Mouse (Mus musculus): ENCODE results near the gene Cdh24. TPM values are rescaled to one million over a fixed set of nuclear protein-coding genes. Genes with fewer than 3 reads are reported as not detected.

Gene Cdh24
- 15.1 and 18.1 TPM in 2 replicates for polyA plus RNA-seq (2012; rRNA removed)

- DNase-seq (ENCODE audit: extremely low spot score in 1 of 2, low spot score in 1 of 2): peak; percentile 71 to 93
Observed at GRCm38 (mm10) chr14:54641305-54641969, at the start of gene Cdh24. Gene Cdh24 (minus strand): TSS chr14:54641364.

GRCm38 (mm10) chr14:54687251-54687650 lies 46.1 kb upstream of the Cdh24 start:
- DNase-seq (ENCODE audit: extremely low spot score in 1 of 2, low spot score in 1 of 2): no peak

DNA sequence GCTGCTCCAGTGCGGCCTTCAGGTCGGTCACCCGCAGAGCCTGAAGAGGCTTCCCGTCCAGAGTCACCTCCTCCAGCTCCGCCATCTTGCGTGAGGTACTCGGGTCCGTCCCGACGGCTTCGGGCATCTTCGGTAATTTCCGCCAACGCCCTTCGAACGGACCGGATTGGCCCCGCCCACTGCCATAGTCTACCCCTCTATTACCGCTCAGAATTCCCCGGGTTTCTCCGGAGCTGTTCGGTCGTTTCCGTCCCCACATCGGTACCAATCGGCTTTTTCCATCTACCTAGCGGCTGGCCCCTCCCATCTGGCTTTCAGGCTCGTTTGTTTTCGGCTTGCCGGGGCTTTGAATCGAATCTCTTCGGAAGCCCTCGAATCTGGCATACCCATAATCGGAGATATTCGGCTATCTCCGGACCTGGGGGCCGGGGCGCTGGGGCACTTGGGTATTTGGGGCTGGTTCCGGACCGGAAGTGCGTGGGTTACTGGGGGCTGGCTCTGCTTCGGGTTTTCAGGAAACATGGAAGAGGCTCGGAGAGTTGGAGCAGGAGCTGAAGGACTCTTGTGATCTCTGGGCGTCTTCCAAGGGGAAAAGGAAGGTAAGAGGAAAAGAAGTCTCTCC lies 45.5 kb upstream of the Cdh24 start, which contains the start of gene Acin1:
Gene Acin1, minus strand, starts transcription at position 410 of the 622 bp plus-strand sequence.
- DNase-seq (ENCODE audit: extremely low spot score in 1 of 2, low spot score in 1 of 2): peak; percentile 100

- peak; percentile 66 to 78 for DNase-seq (ENCODE audit: extremely low spot score in 1 of 2, low spot score in 1 of 2)
Observed at GRCm38 (mm10) chr14:54686063-54686521, 44.9 kb upstream of the Cdh24 start, which contains the start of gene 1700123O20Rik. Gene 1700123O20Rik (plus strand): TSS chr14:54686216.

DNA sequence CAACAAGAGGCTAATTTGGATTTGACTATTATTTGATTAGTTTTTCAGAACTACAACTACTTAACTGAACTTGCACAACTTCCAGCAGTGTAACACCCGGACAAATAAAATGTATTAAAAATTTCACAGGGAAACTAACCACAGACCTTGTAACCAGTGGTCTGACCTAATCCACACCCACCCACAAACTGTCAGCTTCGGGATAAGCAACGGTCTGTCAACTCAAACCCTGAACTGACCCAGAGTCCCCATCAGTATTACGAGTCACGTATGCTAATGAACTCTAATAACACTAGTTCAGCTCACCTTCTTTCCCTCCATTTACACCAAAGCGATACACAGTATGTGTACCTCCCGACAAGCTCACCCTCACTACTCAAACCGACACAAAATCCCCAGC lies 44.3 kb upstream of the Cdh24 start:
- DNase-seq (ENCODE audit: extremely low spot score in 1 of 2, low spot score in 1 of 2): no peak

- DNase-seq (ENCODE audit: extremely low spot score in 1 of 2, low spot score in 1 of 2): no peak
Observed at GRCm38 (mm10) chr14:54682396-54682795, 41.2 kb upstream of the Cdh24 start.

GRCm38 (mm10) chr14:54678657-54679304 lies 37.6 kb upstream of the Cdh24 start:
- DNase-seq (ENCODE audit: extremely low spot score in 1 of 2, low spot score in 1 of 2): no peak

DNA sequence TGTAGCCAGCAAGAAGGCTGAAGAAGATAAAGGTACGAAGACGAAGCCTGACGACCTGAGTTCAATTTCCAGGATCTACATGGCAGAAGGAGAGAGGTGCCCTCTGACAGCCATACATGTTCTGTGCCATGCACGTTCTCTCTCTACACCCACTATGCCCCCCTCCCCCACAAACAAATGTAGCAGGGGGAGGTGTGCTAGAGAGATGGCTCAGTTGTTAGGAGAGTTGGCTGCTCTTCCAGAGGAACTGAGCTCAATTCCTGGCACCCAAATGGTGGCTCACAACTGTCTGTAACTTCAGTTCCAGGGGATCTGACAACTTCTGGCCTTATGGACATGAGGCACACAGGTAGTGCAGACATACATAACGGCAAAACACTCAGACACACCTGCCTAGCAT lies 35.1 kb upstream of the Cdh24 start:
- DNase-seq (ENCODE audit: extremely low spot score in 1 of 2, low spot score in 1 of 2): no peak

DNA sequence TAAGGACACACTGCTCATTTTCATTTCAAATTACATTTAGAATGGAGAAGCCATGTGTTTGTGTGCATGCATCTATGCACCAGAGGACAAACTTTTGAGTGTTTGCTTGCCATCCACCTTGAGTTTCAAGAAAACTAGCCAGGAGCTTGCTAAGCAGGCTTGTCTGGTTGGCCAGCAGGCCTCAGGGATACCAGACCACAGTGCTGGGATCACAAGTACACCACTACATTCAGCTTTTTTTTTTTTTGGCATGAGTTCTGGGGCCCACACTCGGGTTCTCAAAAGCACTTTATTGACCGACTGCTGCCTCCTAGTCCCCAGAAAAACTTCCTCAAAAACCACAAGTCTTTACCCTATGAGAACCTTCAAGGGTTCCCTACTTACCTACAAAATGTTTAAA lies 33.2 kb upstream of the Cdh24 start:
- DNase-seq (ENCODE audit: extremely low spot score in 1 of 2, low spot score in 1 of 2): no peak

DNA sequence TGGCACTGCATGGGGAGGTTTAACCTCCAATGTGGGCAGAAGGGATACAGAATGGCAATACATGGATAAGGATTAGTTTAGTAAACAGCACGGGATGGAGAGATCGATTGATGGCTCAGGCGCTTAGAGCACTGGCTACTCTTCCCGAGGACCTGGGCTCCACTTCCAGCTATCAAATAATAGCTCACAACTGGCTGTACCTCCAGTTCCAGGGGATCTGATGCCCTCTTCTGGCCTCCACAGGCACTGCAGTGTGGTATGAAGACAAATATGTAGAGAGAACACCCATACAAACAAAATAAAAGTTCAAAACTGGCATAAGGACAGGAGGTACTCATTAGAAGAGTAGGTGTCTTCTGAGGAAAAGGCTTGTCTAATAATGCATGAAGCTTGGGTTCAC lies 28.2 kb upstream of the Cdh24 start:
- peak in 1 of 2 experiments; percentile 71 for DNase-seq (ENCODE audit: extremely low spot score in 1 of 2, low spot score in 1 of 2)

DNA sequence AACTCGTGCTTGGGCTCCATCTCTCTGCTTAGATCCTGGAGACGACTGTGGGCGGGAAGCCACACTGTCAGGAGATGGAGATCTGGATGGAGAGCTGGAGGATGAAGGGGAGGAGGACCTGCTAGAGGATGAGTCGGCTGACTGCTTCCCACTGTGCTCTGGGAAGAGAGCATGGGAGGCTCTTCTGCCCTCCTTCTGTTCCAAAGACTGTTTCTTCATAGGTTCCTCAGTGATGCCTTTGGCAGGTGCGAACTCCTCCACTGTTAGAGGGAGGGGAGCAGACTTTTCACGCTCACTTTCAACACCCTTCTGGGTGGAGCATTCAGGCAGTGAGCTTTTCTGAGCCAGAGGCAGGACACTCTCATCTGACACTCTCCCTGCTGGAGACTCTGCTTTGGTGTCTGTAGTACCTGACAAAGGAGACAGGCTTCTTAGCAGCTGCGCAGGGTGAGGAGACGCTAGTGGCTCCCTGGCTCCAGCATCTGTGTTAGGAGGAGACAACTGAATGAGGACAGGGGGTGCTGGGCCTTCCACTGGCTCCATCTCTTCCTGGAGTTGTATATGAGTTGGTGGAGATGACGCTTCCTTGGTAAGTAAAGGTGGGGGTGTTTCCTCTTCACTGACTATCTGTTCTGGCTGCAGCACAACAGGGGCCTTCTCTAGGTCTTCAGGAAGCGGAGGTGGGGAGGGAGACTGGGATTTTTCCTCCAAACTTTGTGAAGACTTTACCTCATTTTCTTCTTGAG lies 23.5 kb upstream of the Cdh24 start:
- DNase-seq (ENCODE audit: extremely low spot score in 1 of 2, low spot score in 1 of 2): peak; percentile 67 to 76

DNA sequence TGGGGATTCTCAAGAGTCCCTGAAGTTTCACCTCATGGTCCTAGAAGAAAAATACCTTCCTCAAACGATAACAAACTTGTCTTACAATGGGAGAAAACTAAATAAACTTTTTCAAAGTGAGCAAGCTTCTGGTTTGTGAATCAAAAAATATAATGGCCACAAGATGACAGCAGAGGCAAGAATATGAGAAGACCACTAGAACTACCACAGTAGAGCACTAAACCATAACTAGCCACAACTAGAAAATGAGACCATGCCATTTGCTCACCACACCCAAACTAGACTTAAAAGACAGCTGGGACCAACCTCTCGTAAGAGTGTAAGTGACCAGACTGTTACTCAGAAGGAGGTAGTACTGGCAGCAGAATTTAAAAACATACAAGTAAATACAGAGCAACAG lies 18.8 kb upstream of the Cdh24 start:
- peak in 1 of 2 experiments; percentile 67 for DNase-seq (ENCODE audit: extremely low spot score in 1 of 2, low spot score in 1 of 2)

- peak; percentile 69 to 85 for DNase-seq (ENCODE audit: extremely low spot score in 1 of 2, low spot score in 1 of 2)
Observed at GRCm38 (mm10) chr14:54653496-54653895, 12.3 kb upstream of the Cdh24 start.

- no peak for DNase-seq (ENCODE audit: extremely low spot score in 1 of 2, low spot score in 1 of 2)
Observed at GRCm38 (mm10) chr14:54652787-54653186, 11.6 kb upstream of the Cdh24 start.

GRCm38 (mm10) chr14:54651556-54651955 lies 10.4 kb upstream of the Cdh24 start:
- no peak for DNase-seq (ENCODE audit: extremely low spot score in 1 of 2, low spot score in 1 of 2)

DNA sequence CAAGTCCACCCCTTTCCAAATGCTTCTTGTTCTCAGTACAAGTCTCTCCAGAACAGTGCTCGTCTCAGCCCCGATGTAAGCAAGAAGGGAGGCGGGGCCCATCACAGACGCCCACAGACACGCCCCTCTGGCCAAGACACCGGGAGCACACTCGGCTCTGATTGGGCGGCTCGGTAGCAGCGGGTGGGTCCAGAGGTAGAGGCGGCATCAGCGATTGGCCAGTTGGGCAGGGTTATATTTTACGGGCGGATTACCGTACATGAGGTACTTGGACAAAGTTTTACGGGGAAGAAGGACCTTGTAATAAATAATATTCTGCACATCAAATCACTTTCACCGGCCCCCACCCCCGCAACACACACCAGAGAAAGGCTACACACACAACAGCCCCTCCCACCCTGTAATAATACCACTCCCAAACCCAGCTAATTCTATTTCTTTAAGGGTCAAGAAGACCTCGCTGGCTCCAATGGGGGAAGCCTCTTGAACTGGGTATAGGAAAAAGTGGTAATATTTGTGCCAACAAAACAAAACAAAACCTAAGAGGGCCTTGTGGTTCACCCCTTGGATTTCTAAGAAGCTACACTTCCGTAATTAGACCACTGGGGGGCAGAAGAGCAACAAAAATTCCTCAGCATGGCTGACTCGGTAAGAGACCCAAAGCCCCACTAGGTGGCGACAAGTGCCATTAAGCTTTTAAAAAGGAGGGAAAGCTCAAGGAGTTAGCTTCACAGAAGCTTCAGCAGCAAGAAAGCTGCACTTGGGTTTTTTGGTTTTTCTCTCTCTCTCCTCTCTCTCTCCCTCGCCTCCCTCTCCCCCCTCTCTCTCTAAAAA lies 9.7 kb upstream of the Cdh24 start:
- DNase-seq (ENCODE audit: extremely low spot score in 1 of 2, low spot score in 1 of 2): peak; percentile 80 to 96

- no peak for DNase-seq (ENCODE audit: extremely low spot score in 1 of 2, low spot score in 1 of 2)
Observed at GRCm38 (mm10) chr14:54647900-54648299, 6.7 kb upstream of the Cdh24 start.

GRCm38 (mm10) chr14:54646898-54647636 lies 5.9 kb upstream of the Cdh24 start:
- no peak for DNase-seq (ENCODE audit: extremely low spot score in 1 of 2, low spot score in 1 of 2)

- DNase-seq (ENCODE audit: extremely low spot score in 1 of 2, low spot score in 1 of 2): no peak
Observed at GRCm38 (mm10) chr14:54646455-54646854, 5.3 kb upstream of the Cdh24 start.

All from frontal cortex, adult 2 months (tissue).